Mouse (Mus musculus): ENCODE measurements around the gene Lrrfip1. TPM values are rescaled to one million over a fixed set of nuclear protein-coding genes. Genes with fewer than 3 reads are reported as not detected.
A peak's percentile ranks its signal among the peaks of the same experiment; 100 is the strongest.

Lrrfip1 gene
- polyA plus RNA-seq, 1 experiment from 2014 or later: 30.1 TPM

DNA sequence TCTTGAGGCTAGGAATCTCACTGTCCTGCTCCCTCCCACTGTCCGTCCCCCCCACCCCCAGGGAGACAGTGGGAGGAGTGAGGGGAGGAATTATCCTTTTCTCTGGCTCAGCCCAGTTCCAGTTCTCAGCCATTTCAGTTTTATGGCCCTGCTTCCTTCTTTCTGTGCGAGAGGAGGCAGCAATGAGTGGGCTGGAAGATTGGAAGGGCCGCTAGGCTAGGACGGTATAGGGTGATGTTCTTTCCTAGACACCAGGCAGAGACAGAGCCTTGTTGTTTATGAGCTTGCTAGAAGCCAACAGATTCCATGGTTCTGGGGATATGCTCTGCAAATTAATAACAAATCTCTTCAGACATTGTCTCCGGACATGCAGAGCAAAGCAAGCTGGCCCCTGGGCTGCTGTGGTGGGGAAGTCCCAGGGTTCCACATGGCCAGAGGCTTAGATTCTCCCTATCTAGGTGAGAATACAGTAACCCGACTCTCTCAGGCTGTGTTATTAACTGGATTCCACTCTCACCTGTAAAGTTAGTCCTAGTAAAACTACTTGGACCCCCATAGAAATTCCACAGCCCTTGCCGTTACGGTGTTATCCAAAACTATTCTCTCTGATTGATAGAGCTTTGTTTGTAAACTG lies 53.0 kb downstream of the Lrrfip1 start:
- Histone ChIP-seq H3K4me2 (ENCODE audit: low read length) (no peak overlapping the region), H3K4me3 (replicated peaks; ENCODE audit: low read depth, low read length) (no peak overlapping the region), H3K9me3 (ENCODE audit: control insufficient read depth, low read length) (no peaks in the 10 kb centered on the region), H3K4me1 (ENCODE audit: control insufficient read depth, insufficient read depth, low read length) (peaks cover 15% of the 10 kb centered on the region), H3K27ac (replicated peaks; ENCODE audit: low read depth, low read length) (no peak overlapping the region), H3K36me3 (ENCODE audit: control insufficient read depth, insufficient read depth, low read length) (no peaks in the 10 kb centered on the region), H3K27me3 (ENCODE audit: control insufficient read depth, insufficient read depth, low read length) (peaks cover 12% of the 10 kb centered on the region; the same call in 1 of the 2 replicates), H3K9ac (replicated peaks; ENCODE audit: low read length) (no peak overlapping the region)
- DNase-seq: no peak
- no peak for ATAC-seq (ENCODE audit: low FRiP score, low TSS enrichment)
- WGBS: 82% methylated on average over 8 of the region's 8 CpGs

- peaks cover 15% of the 10 kb centered on the region for H3K4me1 ChIP-seq (ENCODE audit: control insufficient read depth, insufficient read depth, low read length)
- no peak overlapping the region for H3K27ac ChIP-seq (replicated peaks; ENCODE audit: low read depth, low read length)
- ATAC-seq (ENCODE audit: low FRiP score, low TSS enrichment) (peak; percentile 90), DNase-seq (peak; percentile 81)
- peak overlapping the region; percentile 37 for H3K4me3 ChIP-seq (replicated peaks; ENCODE audit: low read depth, low read length)
- H3K9ac ChIP-seq (replicated peaks; ENCODE audit: low read length): peak overlapping the region; percentile 41; the same call in 1 of the 2 replicates
- peak overlapping the region; percentile 85 for H3K4me2 ChIP-seq (ENCODE audit: low read length)
- H3K36me3 ChIP-seq (ENCODE audit: control insufficient read depth, insufficient read depth, low read length): no peaks in the 10 kb centered on the region
- no peaks in the 10 kb centered on the region for H3K9me3 ChIP-seq (ENCODE audit: control insufficient read depth, low read length)
- peaks cover 12% of the 10 kb centered on the region; the same call in 1 of the 2 replicates for H3K27me3 ChIP-seq (ENCODE audit: control insufficient read depth, insufficient read depth, low read length)
- under 1% methylated on average over 28 of the region's 28 CpGs for WGBS
Measured at GRCm38 (mm10) chr1:91052747-91053181, 54.2 kb downstream of the Lrrfip1 start.

DNA sequence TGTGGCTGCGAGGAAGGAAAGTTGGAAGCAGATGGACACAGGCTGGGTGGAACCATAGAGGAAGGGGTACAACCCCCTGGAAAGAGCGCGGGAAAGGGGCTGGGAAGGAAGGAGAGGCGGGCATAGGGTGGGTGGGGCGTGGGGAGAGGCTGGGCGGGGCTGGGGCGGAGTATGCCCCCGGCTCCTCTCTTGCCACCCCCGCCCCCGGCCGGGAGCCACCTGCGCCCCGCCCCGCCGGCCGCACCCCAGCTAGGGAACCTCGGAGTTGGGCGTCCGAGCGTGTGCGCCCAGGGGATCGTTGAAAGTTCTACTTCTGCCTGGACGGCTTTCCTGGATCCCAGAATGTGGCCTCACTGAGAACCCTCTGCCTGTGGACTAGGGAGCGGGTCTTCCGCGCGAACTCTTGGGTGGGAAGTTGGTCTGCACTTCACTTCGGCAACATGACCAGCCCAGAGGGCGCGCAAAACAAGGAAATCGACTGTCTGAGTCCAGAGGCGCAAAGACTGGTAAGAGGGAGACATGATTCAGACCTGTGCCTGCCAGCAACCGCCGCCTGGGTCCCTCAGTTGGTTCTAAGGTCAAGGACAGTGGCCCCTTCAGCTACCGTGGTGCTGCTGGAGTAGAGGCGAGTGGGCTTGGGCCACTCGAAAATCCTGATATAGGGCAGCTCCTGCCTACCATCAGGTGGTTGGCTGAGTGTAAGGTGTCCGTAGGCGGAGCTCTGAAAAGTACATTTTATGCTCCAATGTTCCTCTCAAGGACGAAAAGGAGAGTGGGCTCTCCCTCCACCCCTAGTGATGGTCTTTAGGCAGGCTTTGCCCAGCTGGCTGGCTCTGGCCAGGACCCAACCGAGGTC lies 54.9 kb downstream of the Lrrfip1 start:
- H3K9me3 ChIP-seq (ENCODE audit: control insufficient read depth, low read length): no peaks in the 10 kb centered on the region
- peak overlapping the region; percentile 85 for H3K4me2 ChIP-seq (ENCODE audit: low read length)
- H3K4me1 ChIP-seq (ENCODE audit: control insufficient read depth, insufficient read depth, low read length): peaks cover 15% of the 10 kb centered on the region
- WGBS: 3% methylated on average over 38 of the region's 41 CpGs
- H3K36me3 ChIP-seq (ENCODE audit: control insufficient read depth, insufficient read depth, low read length): no peaks in the 10 kb centered on the region
- peaks cover 12% of the 10 kb centered on the region; the same call in 1 of the 2 replicates for H3K27me3 ChIP-seq (ENCODE audit: control insufficient read depth, insufficient read depth, low read length)
- DNase-seq (peak; percentile 39), ATAC-seq (ENCODE audit: low FRiP score, low TSS enrichment) (peak; percentile 65)
- no peak overlapping the region; the same call in 1 of the 2 replicates for H3K9ac ChIP-seq (replicated peaks; ENCODE audit: low read length)
- peak overlapping the region; percentile 37 for H3K4me3 ChIP-seq (replicated peaks; ENCODE audit: low read depth, low read length)
- H3K27ac ChIP-seq (replicated peaks; ENCODE audit: low read depth, low read length): no peak overlapping the region

- 62% methylated on average over 10 of the region's 10 CpGs for WGBS
- H3K4me2 ChIP-seq (ENCODE audit: low read length): peak overlapping the region; percentile 85
- no peak for DNase-seq
- H3K36me3 ChIP-seq (ENCODE audit: control insufficient read depth, insufficient read depth, low read length): no peaks in the 10 kb centered on the region
- H3K4me1 ChIP-seq (ENCODE audit: control insufficient read depth, insufficient read depth, low read length): peaks cover 15% of the 10 kb centered on the region
- peaks cover 12% of the 10 kb centered on the region; the same call in 1 of the 2 replicates for H3K27me3 ChIP-seq (ENCODE audit: control insufficient read depth, insufficient read depth, low read length)
- H3K27ac ChIP-seq (replicated peaks; ENCODE audit: low read depth, low read length): no peak overlapping the region
- H3K9ac ChIP-seq (replicated peaks; ENCODE audit: low read length): no peak overlapping the region
- H3K9me3 ChIP-seq (ENCODE audit: control insufficient read depth, low read length): no peaks in the 10 kb centered on the region
- no peak for ATAC-seq (ENCODE audit: low FRiP score, low TSS enrichment)
- H3K4me3 ChIP-seq (replicated peaks; ENCODE audit: low read depth, low read length): 0 out of 2 replicates have a peak overlapping the region, but pooled peaks have one; percentile 37
Measured at GRCm38 (mm10) chr1:91054074-91054471, 55.5 kb downstream of the Lrrfip1 start.

GRCm38 (mm10) chr1:91054815-91055214 lies 56.3 kb downstream of the Lrrfip1 start:
- H3K36me3 ChIP-seq (ENCODE audit: control insufficient read depth, insufficient read depth, low read length): no peaks in the 10 kb centered on the region
- H3K9me3 ChIP-seq (ENCODE audit: control insufficient read depth, low read length): no peaks in the 10 kb centered on the region
- WGBS: 83% methylated on average over 3 of the region's 3 CpGs
- H3K4me3 ChIP-seq (replicated peaks; ENCODE audit: low read depth, low read length): no peak overlapping the region
- no peak for ATAC-seq (ENCODE audit: low FRiP score, low TSS enrichment)
- H3K27me3 ChIP-seq (ENCODE audit: control insufficient read depth, insufficient read depth, low read length): peaks cover 12% of the 10 kb centered on the region; the same call in 1 of the 2 replicates
- H3K4me1 ChIP-seq (ENCODE audit: control insufficient read depth, insufficient read depth, low read length): peaks cover 15% of the 10 kb centered on the region
- no peak for DNase-seq
- no peak overlapping the region for H3K9ac ChIP-seq (replicated peaks; ENCODE audit: low read length)
- H3K27ac ChIP-seq (replicated peaks; ENCODE audit: low read depth, low read length): no peak overlapping the region
- H3K4me2 ChIP-seq (ENCODE audit: low read length): no peak overlapping the region

GRCm38 (mm10) chr1:91055744-91056143 lies 57.2 kb downstream of the Lrrfip1 start:
- Histone ChIP-seq H3K4me1 (ENCODE audit: control insufficient read depth, insufficient read depth, low read length) (peaks cover 15% of the 10 kb centered on the region), H3K27me3 (ENCODE audit: control insufficient read depth, insufficient read depth, low read length) (peaks cover 12% of the 10 kb centered on the region; the same call in 1 of the 2 replicates), H3K9ac (replicated peaks; ENCODE audit: low read length) (no peak overlapping the region), H3K27ac (replicated peaks; ENCODE audit: low read depth, low read length) (no peak overlapping the region), H3K9me3 (ENCODE audit: control insufficient read depth, low read length) (no peaks in the 10 kb centered on the region), H3K4me3 (replicated peaks; ENCODE audit: low read depth, low read length) (no peak overlapping the region), H3K4me2 (ENCODE audit: low read length) (no peak overlapping the region), H3K36me3 (ENCODE audit: control insufficient read depth, insufficient read depth, low read length) (no peaks in the 10 kb centered on the region)
- ATAC-seq (ENCODE audit: low FRiP score, low TSS enrichment) (no peak), DNase-seq (no peak)
- WGBS: 76% methylated on average over 9 of the region's 9 CpGs

- Histone ChIP-seq H3K9ac (replicated peaks; ENCODE audit: low read length) (no peak overlapping the region), H3K4me2 (ENCODE audit: low read length) (no peak overlapping the region), H3K9me3 (ENCODE audit: control insufficient read depth, low read length) (no peaks in the 10 kb centered on the region), H3K27ac (replicated peaks; ENCODE audit: low read depth, low read length) (no peak overlapping the region), H3K27me3 (ENCODE audit: control insufficient read depth, insufficient read depth, low read length) (peaks cover 12% of the 10 kb centered on the region; the same call in 1 of the 2 replicates), H3K4me1 (ENCODE audit: control insufficient read depth, insufficient read depth, low read length) (peaks cover 15% of the 10 kb centered on the region), H3K4me3 (replicated peaks; ENCODE audit: low read depth, low read length) (no peak overlapping the region), H3K36me3 (ENCODE audit: control insufficient read depth, insufficient read depth, low read length) (no peaks in the 10 kb centered on the region)
- no peak for DNase-seq
- no peak for ATAC-seq (ENCODE audit: low FRiP score, low TSS enrichment)
- 93% methylated on average over 8 of the region's 8 CpGs for WGBS
Measured at GRCm38 (mm10) chr1:91056416-91056815, 57.9 kb downstream of the Lrrfip1 start.

- peaks cover 5% of the 10 kb centered on the region; the same call in 1 of the 2 replicates for H3K27me3 ChIP-seq (ENCODE audit: control insufficient read depth, insufficient read depth, low read length)
- H3K9me3 ChIP-seq (ENCODE audit: control insufficient read depth, low read length): no peaks in the 10 kb centered on the region
- no peak overlapping the region for H3K4me3 ChIP-seq (replicated peaks; ENCODE audit: low read depth, low read length)
- no peak overlapping the region for H3K27ac ChIP-seq (replicated peaks; ENCODE audit: low read depth, low read length)
- no peak overlapping the region for H3K4me2 ChIP-seq (ENCODE audit: low read length)
- ATAC-seq (ENCODE audit: low FRiP score, low TSS enrichment): no peak
- 76% methylated on average over 18 of the region's 18 CpGs for WGBS
- no peaks in the 10 kb centered on the region for H3K36me3 ChIP-seq (ENCODE audit: control insufficient read depth, insufficient read depth, low read length)
- DNase-seq: no peak
- H3K4me1 ChIP-seq (ENCODE audit: control insufficient read depth, insufficient read depth, low read length): peaks cover 21% of the 10 kb centered on the region
- H3K9ac ChIP-seq (replicated peaks; ENCODE audit: low read length): no peak overlapping the region
Measured at GRCm38 (mm10) chr1:91057311-91058245, 59.0 kb downstream of the Lrrfip1 start.
